Mouse (Mus musculus) urinary bladder, adult 18-20 months (tissue): Measurements from ENCODE around the gene Calr4.

ENCODE experiments used
- DNase-seq, 2 experiments: peaks; one replicate each; pipeline ENCODE4 v3.0.0; 2022; ENCODE audit warnings: low spot score in 2 of 2, mixed read lengths in 2 of 2

Calr4 gene

DNA sequence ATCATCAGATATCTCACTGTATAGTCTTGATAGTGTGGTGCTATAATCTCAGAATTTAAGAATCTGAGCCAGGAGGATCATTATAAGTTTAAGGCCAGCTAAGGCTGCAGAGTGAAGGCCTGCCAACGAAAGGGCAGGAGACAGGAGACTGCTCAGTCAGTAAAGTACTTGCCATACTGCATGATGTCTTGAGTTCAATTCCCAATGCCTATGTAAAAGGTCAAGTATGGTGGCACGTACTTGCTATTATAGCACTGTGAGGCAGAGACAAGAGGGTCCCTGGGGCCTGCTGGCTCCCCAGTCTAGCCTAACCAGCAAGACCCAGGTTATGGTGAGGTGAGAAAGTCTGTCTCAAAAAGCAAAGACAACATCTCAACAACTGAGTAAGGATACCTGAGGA lies at the start of gene Calr4:
Gene Calr4, plus strand, starts transcription at position 301 of the 400 bp plus-strand sequence.
- DNase-seq: no peak

DNA sequence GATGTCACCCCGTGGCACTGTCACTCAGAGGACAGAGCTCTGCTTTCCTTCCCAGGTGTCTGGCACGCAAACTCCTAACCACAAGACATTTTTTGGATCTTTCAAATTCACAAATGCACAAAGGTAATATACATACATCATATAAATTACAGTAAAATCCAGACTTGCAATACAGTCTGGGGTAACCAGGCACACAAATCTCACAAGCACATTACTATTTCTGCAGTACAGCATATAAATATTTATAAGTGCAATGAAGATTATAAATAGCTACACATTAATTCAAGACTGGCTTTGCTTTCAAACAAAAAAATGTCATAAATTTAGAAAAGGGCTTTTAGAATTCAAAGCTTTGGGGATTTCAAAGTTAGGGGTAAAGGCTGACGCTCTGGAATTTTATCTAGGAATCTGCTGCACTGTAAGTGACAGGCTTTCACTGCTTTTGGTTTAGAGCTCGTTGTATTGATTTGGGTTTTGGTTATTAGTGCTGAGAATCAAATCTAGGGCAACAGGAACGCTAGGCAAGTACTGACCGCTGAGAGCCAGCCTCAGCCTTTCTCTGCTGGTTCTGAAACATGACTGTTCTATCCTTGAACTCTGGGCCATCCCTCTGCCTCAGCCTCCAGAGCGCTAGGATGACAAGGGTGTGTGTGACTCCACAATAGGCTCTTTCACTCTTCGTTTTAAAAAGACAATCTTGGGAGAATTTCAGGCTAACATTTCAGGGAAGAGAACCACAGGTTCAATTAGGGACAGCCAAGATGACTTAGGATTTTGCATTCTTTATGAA lies 48.5 kb upstream of the Calr4 start:
- no peak for DNase-seq

DNA sequence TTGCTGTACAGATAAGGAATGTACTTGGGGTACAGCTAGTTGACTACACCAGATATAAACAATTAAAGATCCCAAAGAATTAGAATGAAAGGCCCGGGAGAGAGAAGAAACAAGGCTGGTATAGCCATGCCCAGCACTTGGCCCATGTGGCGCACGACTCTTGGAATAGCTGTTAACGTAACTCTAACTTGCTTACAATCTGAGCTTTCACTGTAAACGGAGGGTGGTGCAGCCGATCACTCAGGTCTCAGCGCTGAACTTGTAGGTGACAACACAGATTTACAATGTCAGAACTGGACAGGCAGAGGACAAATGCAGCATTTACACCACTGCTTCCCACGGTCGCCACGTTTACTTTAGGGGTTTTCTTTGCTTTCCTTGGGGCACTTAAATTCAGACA lies 42.7 kb upstream of the Calr4 start:
- no peak for DNase-seq

DNA sequence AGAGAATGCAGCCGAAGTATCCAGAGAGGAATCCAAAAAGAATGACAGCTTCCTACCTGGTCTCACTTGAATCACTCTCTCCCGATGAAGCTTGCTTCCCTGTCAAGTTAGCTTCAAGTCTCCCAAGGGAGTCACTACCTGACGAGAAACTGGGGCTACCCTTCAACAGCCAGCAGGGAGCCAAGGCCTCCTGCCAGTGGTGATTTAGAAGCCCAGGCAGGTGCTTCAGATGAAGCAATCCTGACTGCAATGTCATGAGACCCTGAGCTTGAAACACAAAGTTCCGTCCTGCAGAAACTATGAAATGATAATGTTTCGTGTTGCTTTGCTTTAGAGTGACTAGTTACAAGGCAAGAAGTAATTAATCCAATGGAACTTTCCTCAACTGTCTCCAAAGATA lies 40.4 kb upstream of the Calr4 start:
- no peak for DNase-seq

DNA sequence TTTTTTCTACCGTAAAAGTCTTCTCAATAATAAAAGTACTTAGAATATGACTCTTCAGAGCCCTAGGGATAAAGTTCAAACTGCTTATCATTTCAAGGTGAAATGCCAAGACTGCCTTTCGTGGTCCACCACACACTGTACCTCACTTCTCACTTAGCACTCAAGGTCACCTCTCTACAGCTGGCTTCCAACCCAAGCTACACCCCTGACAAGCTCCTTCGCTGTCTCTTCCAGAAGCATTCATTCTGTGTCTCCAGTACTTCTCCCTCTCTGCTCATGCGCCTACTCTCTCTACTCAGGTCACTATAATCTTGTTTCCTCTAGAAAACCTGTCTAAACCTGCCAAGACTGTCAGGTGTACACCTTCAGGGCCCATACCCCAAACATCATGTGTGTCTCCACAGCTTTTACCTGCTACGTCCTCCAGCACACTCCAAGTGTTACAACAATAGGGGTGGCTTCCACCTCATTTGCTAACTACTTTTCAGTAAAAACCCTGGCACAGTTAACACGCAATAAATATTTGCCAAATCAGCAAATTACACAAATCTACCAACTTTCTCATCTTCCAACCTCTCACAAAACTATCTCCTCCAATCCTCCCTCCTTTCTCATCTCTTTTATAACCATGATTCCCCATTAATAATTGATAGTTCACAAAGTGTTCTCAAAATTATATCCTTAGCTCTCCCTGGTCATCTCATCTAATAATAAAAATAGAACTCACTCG lies 38.2 kb upstream of the Calr4 start:
- DNase-seq: no peak

DNA sequence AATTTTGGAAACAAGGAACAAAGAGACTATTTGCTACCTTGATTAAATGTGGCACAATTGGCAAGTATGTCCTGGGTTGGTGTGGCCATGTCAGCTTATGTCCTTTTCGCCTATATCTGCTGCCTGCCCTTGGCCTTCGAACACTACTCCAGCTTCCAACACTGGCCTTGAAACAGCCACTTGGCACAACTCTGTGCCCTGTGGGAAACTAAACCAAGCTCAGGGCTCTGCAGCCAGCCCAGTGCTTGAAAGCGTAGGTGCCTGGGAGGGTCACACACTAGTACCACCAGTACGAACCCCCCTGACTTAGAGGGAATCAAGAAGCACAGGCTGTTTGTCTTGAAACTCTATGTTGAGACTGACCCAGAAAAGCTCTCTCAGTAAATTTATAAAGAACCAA lies 35.2 kb upstream of the Calr4 start:
- no peak for DNase-seq

DNA sequence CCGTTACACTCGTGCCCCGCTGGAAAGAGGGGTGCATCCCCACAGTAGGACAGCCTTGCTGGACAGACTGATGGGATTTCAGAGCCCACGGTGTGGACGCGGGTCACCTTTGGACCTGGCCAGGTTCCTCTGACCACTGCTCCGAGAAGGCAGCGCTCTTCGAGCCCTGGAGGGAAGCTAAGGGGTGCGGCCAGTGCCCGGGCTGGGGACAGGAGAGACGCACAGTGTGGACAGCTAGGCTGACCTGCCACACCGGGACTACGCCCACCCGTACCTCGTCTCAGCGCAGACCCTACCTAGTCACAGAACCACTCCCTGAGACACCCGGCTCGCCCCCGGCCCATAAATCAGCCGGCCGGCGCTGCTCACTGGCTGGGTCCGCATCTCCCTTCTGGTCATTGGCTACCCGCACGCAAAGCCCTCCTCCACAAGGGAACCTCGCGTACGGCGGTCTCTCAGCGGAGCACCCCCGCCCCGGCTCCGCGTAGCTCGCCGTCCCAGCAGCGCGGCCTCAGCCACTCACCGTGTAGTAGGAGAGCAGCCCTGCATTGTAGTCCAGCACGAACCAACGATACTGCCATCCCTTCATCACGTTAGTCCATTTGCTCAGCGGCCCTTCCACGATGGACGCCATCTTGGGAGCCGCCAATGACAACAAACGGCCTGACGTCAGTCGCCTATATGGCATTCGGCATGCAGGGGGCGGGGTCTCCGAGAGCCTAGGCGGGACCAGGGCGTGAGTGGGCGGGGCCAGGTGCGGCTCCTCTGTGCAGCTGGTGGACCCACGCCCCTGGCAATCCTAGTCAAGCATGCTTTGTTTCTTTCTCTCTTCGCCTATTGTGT lies 32.5 kb upstream of the Calr4 start, which contains the start of gene Osbpl9:
Gene Osbpl9, minus strand, starts transcription at position 691 of the 843 bp plus-strand sequence.
- DNase-seq: peak; percentile 97 to 99

DNA sequence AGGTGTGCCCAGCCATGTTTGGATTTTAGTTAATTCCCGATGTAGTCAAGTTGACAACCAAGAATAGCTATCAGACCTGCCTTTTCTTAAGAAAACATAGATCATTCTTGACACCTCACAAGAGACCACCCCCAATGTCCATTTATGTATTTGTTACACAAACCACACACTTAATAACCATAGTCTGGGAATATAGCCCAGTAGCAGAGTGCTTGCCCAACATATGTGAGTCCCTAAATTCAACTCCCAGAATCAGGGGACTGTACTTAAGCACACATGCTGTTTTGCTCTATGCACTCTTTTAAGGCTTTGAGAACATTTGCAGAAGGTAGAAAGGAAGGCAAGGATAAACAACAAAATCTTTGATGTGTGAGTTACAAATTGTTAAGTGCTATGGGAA lies 30.4 kb upstream of the Calr4 start:
- no peak for DNase-seq

DNA sequence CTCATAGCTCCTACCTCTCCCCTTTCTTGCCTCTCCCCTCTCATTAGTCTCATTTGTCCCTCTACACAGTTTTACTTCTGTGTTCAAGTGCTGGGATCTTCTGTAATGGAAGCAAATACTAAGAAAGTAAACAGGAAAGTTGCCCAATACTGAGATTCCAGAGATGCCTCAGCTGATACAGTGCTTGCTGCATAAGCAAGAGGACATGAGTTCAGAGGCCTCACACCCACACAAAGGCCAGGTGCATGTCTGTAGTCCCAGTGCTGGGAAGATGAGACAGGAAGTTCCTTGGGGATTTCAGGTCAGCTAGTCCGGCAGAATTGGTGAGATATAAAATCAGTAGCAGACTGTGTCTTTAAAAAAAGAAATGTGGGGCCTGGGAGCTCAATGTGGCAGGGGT lies 29.9 kb upstream of the Calr4 start:
- DNase-seq: peak in 1 of 2 experiments; percentile 36

DNA sequence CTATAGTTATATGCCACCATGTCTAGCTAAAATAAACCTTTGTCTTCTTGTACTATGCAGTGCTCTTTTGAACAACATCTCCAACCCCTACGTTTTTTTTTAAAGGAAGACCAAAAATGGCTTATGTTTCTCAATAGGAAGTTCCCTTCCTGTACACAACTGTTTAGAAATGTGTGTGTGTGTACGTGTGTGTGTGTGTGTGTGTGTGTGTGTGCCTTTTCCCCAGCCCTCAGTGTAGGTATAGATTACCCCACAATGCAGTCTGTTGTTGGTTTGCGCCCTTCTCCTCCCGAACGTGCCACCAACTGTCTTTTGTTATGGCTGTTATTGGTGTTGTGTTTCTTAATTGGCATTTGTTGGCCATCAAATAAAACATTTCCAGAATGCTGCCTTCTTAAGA lies 26.8 kb upstream of the Calr4 start:
- no peak for DNase-seq

DNA sequence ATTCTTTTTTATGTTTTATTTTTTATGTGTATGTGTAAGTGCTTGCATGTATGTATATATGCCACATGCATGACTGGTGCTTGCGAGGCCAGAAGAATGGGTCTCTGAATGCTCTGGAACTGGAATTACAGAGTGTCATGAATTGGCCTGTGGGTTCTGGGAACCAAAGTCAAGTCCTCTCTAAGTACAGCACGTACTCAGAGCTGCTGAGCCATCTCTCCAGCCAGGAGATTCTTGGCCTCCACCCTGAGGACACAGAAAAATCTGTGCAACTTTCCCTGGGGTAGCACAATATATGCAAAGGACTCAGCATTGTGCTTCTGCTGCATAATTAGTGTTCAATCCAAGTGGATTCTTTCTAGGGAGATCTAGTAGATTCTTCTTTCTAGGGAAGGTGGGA lies 24.0 kb upstream of the Calr4 start:
- no peak for DNase-seq

DNA sequence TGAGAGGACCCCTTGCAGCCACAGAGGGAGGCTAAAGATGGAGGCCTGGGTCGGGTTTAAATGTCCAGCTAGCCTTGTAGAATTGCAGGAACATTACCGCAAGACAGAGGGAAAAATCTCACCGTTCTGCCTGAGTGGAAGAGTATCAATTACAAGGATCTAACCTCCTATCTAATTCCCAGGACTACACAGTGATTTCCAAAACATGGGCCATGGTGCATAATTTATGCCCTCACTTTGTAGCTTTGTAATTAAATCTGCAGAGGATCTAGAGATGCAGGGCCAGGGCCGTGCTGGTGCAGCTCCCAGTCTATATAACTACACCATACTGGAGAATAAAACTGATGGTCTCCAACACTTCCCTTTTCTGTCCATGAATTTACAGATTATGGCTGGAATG lies 23.4 kb upstream of the Calr4 start:
- DNase-seq: no peak

DNA sequence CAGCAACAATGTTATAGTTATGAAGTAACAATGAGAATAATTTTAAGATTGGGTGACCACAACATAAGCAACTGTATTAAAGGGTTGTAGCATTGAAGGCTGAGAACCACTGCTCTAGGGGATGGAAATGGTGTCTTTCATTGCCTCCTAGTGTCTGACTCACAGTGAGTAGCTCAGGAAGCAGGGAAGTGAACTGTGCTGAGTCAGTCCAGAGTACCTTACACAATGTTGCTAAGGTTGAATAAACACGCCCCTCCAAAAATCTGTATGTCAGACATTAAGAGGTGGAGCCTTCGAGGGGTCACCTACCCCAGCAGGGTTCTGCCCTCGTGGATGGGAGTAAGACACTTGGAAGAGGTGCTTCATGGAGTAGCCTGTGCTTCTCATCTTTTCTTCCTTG lies 20.3 kb upstream of the Calr4 start:
- no peak for DNase-seq

DNA sequence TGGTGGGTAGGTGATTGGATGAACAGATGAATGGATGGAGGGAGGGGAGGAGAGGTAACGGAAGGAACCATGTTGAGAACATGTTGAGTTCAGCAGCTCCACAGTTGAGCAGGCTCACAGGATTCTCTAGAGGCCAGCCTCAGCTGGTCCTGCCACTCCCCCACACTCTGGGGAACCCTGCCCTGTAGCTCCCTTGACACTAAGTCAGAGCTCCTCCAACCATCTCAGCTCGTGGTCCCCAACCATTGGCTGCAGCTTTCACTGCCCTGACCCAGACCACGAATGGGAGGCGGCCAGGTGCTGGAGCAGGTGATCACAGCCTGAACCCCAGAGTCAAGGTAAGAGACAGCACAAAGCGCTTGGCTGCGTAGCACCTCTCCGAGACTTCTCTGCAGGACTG lies 16.3 kb upstream of the Calr4 start:
- DNase-seq: no peak

DNA sequence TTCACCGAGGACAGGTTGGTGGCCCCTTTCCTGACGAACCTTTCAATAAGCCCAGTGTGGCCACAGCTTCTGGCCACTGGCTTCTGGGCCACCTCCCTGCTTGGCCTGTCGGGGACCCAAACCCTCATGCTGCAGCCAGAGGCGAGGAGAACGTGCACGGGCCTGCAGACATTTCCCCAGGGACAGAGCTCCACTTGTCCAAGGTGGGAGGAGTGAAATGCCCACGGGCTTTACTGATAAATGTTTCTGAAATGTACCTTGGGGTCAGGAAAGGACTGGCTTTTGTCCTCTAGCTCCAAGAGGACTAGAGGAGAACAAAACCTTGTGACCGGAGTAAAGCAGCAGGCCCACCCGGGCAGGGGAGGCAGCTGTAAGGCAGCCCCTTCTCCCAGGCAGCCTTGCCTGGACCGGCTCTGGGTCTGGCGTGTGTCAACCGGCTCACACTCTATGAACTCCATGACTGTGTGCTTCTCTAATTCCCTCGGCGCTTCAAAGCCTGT lies 13.8 kb upstream of the Calr4 start:
- DNase-seq: no peak

DNA sequence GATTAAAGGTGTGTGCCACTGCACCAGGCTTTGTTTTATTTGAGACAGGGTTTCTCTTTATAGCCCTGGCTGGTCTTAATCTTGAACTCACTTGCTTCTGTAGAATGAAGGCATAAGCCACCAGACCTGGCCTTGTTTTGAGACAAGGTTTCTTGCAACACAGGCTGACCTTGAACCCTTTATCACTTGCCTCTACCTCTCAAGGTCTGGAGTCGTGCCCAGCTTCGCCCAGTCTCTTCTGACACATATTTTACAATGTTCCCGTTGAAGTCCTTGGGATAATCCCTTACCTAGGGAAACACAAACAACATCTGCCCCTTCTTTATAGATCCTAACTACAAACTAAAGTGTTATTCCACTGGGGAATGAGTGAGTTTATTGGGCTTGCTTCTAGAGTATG lies 12.3 kb upstream of the Calr4 start:
- DNase-seq: no peak

DNA sequence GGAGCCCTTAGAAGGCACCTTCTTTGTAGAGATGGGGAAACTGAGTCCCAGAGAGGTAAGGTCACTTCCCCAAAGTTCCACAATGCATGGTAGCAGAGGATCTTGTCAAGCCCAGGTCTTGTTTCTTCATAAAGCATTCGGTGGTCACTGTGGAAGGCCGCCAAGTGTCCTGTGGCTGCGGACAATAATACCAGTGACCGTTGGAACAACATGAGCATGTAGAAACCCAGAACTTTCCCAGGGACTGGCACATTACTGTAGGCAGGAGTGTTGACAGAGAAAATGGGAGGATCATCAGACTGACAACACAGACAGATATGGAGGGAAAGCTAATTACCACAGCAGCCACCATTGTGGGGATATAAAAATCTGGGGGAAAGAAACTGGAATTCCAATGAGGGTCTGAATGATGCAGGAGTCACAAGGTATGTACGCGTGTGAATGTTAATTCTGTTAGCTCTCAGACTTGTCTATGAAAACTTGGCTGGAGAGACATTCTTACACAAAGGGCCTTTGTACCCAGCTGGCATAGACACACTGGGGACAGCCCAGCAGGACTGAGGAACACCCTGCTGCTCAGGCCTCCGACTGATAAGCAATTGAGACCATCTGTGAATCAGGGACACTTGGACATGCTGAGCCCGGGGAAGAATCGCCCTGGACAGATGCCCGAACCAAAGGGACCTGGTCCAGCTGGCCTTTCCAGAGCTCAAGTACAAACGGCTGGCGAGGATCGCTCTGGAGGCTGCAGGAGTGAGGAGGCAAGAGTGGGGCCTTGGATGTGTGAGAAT lies 9.3 kb upstream of the Calr4 start:
- DNase-seq: peak; percentile 20 to 71

DNA sequence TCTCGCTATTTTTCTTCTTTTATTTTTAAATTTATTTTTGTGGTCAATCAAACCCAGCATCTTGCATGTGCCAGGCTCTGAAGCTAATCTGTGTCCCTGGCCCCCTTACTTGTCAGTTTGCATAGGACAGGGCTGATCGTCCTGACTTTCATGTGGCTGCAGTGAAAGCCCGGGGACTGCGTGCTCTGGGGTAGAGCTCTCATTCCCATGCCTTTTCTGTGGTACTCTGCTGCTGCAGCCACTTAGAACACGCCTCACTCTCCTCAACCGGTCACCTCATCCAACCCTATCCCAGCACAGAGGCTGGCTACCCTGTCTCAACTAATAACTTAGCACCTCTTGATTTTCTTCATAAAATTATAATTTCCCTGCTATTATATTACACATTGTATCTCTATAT lies 8.7 kb upstream of the Calr4 start:
- DNase-seq: no peak

DNA sequence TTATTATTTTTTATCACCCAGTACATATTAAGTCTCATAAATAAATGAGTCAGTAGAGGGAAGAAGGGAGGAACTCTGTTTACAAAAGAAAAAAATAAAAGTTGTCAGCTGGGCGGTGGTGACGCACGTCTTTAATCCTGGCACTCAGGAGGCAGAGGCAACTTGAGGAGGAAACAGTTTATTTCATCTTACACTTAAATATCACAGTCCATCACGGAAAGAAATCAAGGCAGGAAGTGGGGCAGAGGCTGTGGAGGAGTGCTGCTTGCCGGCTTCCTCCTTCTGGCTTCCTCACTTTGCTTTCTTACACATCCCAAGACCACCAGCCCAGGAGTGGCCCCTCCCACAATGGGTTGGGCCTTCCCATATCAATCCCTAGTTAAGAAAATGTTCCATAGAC lies 8.2 kb upstream of the Calr4 start:
- peak in 1 of 2 experiments; percentile 42 for DNase-seq

DNA sequence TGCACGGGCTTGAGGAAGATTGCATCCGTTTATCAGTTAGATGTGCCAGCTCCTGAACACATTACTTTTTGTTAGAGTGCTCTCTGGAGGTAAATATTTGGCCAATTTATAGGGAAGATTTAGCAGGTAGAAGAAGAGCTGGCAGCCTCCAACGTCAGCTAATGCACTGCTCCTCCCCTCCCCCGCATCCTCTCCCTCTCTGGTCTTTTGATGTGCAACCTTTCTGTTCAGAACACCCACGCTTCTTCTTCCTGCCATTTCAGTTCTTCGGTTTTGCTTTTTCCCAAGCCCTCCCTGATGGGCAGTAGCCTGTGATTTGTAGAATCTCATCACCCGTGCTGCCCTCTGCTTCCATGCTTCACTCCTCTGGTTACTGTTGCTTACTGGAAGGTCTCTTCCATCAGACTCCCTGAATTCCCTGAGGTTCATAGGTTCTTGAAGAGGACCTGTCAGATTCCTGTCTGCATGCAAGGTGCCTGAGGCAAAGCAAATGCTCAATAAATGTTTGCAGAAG lies 4.5 kb upstream of the Calr4 start:
- no peak for DNase-seq

DNA sequence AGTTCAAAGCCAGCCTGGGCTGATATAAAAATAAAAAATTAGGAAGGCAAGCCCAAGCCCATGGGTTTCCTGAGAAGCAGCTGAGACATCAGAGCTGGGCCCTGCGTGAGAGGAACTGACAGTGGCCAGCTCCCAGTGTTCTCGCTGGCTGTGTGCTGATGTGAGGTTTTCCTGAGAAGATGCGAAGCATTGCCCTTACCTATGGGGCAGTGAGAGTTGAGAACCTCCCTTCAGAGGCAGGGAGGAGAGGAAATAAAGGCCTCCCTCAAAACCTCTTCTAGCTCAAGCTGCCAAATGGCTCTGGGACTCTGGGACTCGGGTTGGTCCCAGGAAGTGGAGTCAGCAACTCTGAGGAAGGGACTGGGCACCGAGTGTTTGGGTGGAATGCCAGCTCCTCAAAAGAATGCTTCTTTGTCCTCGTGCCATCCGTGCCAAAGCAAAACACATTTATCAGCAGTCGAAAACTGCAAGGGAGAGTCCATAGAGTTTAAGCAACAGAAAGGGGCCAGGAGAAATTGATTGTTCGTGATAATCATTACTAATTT lies 593 bp downstream of the Calr4 start:
- DNase-seq: no peak
